Mouse (Mus musculus) limb, embryonic 11.5 days (tissue): ENCODE results near the gene Wdfy3. TPM values are rescaled to one million over a fixed set of nuclear protein-coding genes. Genes with fewer than 3 reads are reported as not detected.
"Not testable (repeated sequence)": the region's sequence is repeated elsewhere in the genome, so short reads cannot be mapped to it uniquely, and the experiment has no call there.

Experiments used
- ATAC-seq: fragments of 200-750 bp; cut with Nextera tagmentation; 2 replicates; pipeline ENCODE4 v1.8.0; 2017; ENCODE audit warnings: low read depth; ENCODE audit not compliant: insufficient number of reproducible peaks, low FRiP score, low TSS enrichment
- DNase-seq: peaks from one replicate; pipeline ENCODE4 v3.0.0-alpha.2; 2015; ENCODE audit warnings: low spot score
- H3K27ac ChIP-seq: fragments of 300-500 bp; sonication (generic); replicated peaks from 2 replicates; pipeline ENCODE4 v1.5.1; 2014; ENCODE audit warnings: low read depth, mild to moderate bottlenecking, low read length
- H3K27me3 ChIP-seq: fragments of 300-500 bp; sonication (generic); 2 replicates; pipeline ENCODE4 v1.6.1; 2014; ENCODE audit warnings: mild to moderate bottlenecking, low read length, mixed read lengths; ENCODE audit not compliant: control insufficient read depth, insufficient read depth
- H3K36me3 ChIP-seq: fragments of 300-500 bp; sonication (generic); 2 replicates; pipeline ENCODE4 v1.6.1; 2014; ENCODE audit warnings: mild to moderate bottlenecking, low read length, moderate library complexity, mixed read lengths; ENCODE audit not compliant: control insufficient read depth, insufficient read depth
- H3K4me1 ChIP-seq: fragments of 300-500 bp; sonication (generic); 2 replicates; pipeline ENCODE4 v1.6.1; 2014; ENCODE audit warnings: low read length, mixed read lengths; ENCODE audit not compliant: control insufficient read depth, insufficient read depth
- H3K4me2 ChIP-seq: fragments of 300-500 bp; sonication (generic); 2 replicates; pipeline ENCODE4 v1.6.1; 2014; ENCODE audit warnings: low read depth, mild to moderate bottlenecking, moderate library complexity; ENCODE audit not compliant: severe bottlenecking
- H3K4me3 ChIP-seq: fragments of 300-500 bp; sonication (generic); 2 replicates; pipeline ENCODE4 v1.5.1; 2014; ENCODE audit warnings: low read depth, low read length
- H3K9ac ChIP-seq: fragments of 300-500 bp; sonication (generic); 2 replicates; pipeline ENCODE4 v1.6.1; 2014; ENCODE audit warnings: mild to moderate bottlenecking, low read length
- H3K9me3 ChIP-seq: fragments of 300-500 bp; sonication (generic); 2 replicates; pipeline ENCODE4 v1.6.1; 2016; ENCODE audit warnings: low read length; ENCODE audit not compliant: control insufficient read depth
- WGBS: fragments of 180-500 bp; shearing (Covaris S2); extraction: QIAGEN DNeasy Blood & Tissue Kit; methylation state at CpG from one replicate; pipeline ENCODE4 v1.1.7; 2014; 5-methylcytosine and 5-hydroxymethylcytosine counted together
- polyA plus RNA-seq: library from polyadenylated mRNA; unstranded; fragments of >200 nt; fragmentation: Nextera tagmentation; extraction: Ambion mirVana; gene quantifications from 2 replicates; pipeline ENCODE4 v1.2.1, GENCODE M21; 2014

Gene Wdfy3
- polyA plus RNA-seq, 1 experiment from 2014 or later, result 16.5 TPM

DNA sequence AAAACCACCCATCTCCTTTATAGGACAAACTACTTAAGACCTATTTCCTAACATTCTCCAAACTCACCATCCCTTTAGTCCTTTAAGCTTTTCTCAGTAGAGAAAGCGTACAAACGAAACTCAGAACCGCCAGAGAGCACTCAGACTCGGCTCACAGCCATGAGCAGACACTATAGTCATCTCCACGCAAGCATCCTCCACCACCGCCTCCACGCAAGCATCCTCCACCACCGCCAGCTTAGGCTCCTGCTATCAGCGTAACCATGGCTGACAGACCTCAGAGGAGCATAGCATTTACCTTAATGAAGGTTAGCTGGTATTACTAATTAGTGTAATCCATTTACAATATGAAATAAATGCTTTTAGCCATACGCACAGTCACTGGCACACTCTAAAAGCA is 81.2 kb downstream of the Wdfy3 start:
- 93% methylated on average over 10 of the region's 10 CpGs for WGBS
- no peak for ATAC-seq
- Histone ChIP-seq H3K4me1 (no peaks in the 10 kb centered on the region), H3K27ac (no peak overlapping the region), H3K9me3 (no peaks in the 10 kb centered on the region), H3K27me3 (no peaks in the 10 kb centered on the region), H3K4me2 (no peak overlapping the region), H3K9ac (no peak overlapping the region), H3K4me3 (no peak overlapping the region), H3K36me3 (no peaks in the 10 kb centered on the region; the same call in 1 of the 2 replicates)
- DNase-seq, result no peak

DNA sequence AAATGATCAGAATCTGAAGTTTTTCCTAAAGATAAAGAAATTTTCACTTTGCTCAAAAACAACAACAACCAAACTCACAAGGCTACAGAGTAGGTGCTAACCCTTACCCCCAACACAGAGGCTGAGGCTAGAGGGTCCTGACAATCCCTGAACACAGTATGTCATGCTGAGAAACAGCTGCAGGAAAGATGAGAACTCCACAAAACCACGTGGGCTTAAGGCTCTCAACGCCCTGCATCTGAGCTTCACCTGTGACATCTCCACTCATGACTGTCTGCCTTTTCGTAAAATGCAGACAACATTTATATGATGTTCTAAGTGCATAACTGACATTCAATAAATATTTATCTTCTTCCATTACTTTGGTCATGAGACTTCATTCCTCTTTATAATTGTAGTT is 83.0 kb downstream of the Wdfy3 start:
- H3K36me3 ChIP-seq, result no peaks in the 10 kb centered on the region; the same call in 1 of the 2 replicates
- no peak overlapping the region for H3K9ac ChIP-seq
- DNase-seq (no peak), ATAC-seq (no peak)
- H3K27me3 ChIP-seq, result no peaks in the 10 kb centered on the region
- WGBS, result 78% methylated on average over 3 of the region's 3 CpGs
- no peak overlapping the region for H3K27ac ChIP-seq
- H3K4me1 ChIP-seq, result no peaks in the 10 kb centered on the region
- no peak overlapping the region for H3K4me2 ChIP-seq
- H3K9me3 ChIP-seq, result no peaks in the 10 kb centered on the region
- H3K4me3 ChIP-seq, result no peak overlapping the region

DNA sequence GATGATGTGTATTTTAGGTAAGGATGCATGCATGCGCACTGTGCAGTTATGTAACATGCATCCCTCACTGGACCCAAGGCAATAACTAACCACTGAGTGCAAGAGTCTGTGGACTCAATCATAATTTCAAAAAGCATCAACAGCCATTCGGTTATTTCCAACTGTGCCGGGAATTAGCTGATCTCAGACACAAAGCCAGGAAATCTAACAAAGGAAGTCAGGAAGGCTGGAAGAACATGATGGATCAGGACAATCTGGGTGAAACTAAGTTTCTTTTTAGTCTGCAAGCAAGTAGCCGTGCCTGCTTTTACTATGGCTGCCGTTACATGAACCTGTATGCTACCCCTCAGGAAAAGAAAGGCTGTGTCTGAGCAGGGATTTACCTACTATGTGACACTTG is 87.5 kb downstream of the Wdfy3 start:
- Histone ChIP-seq H3K4me2 (no peak overlapping the region), H3K4me1 (no peaks in the 10 kb centered on the region), H3K27ac (no peak overlapping the region), H3K4me3 (no peak overlapping the region), H3K9me3 (no peaks in the 10 kb centered on the region), H3K27me3 (no peaks in the 10 kb centered on the region), H3K9ac (no peak overlapping the region), H3K36me3 (no peaks in the 10 kb centered on the region; the same call in 1 of the 2 replicates)
- DNase-seq, result no peak
- WGBS, result 91% methylated on average over 5 of the region's 5 CpGs
- no peak for ATAC-seq

GRCm38 (mm10) chr5:101979594-101979993 is 90.1 kb downstream of the Wdfy3 start:
- H3K36me3 ChIP-seq, result no peaks in the 10 kb centered on the region; the same call in 1 of the 2 replicates
- no peak overlapping the region for H3K4me3 ChIP-seq
- 96% methylated on average over 6 of the region's 6 CpGs for WGBS
- ATAC-seq (no peak), DNase-seq (no peak)
- no peaks in the 10 kb centered on the region for H3K27me3 ChIP-seq
- no peaks in the 10 kb centered on the region for H3K4me1 ChIP-seq
- H3K9ac ChIP-seq, result no peak overlapping the region
- H3K9me3 ChIP-seq, result no peaks in the 10 kb centered on the region
- H3K4me2 ChIP-seq, result no peak overlapping the region
- no peak overlapping the region for H3K27ac ChIP-seq

- H3K27ac ChIP-seq, H3K4me2 ChIP-seq, H3K36me3 ChIP-seq, H3K4me3 ChIP-seq, H3K9me3 ChIP-seq, H3K9ac ChIP-seq, ATAC-seq, H3K4me1 ChIP-seq, DNase-seq, H3K27me3 ChIP-seq: not testable (repeated sequence)
- WGBS, result 68% methylated on average over 4 of the region's 4 CpGs
Observed at GRCm38 (mm10) chr5:101972594-101972993, 97.1 kb downstream of the Wdfy3 start.

DNA sequence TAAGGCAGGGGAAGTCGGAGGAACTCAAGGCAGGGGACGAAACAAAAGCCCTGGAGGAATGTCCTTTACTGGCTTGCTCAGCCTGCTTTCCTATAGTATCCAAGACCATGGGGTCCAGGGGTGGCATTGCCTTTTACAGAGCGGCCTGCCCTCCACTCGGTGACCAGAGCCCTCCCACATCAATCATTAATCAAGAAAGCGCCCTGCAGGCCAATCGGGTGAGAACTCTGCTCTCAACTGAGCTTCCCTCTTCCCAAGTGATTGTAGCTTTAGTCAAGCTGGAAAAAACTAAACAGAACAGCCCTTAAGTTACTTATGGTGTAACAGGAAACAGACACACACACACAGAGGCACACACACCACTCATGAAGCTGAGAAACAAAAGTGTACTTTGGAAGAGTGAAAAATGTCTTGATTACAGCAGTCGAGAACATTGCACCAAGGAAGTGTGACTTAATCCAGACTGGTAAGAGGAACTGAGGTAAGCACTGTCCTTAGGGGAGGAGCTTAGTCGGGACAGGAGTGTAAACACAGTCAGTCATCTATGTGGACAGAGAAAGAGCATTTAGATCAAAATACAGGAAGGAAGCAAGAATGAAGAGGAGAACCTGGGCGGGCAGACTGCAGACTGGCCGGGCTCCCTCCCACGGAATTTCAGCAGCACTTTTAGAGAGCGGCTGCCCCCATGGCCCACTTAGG is 101.4 kb downstream of the Wdfy3 start:
- DNase-seq, result no peak
- Histone ChIP-seq H3K4me1 (peaks cover 8% of the 10 kb centered on the region; the same call in 1 of the 2 replicates), H3K4me2 (no peak overlapping the region), H3K27me3 (no peaks in the 10 kb centered on the region), H3K9me3 (no peaks in the 10 kb centered on the region), H3K4me3 (no peak overlapping the region), H3K9ac (no peak overlapping the region), H3K27ac (peak overlapping the region; percentile 51; the same call in 1 of the 2 replicates), H3K36me3 (no peaks in the 10 kb centered on the region)
- no peak for ATAC-seq
- WGBS, result 43% methylated on average over 12 of the region's 12 CpGs

GRCm38 (mm10) chr5:101967832-101968152 is 101.9 kb downstream of the Wdfy3 start:
- no peak for DNase-seq
- Histone ChIP-seq H3K4me3 (no peak overlapping the region), H3K9me3 (no peaks in the 10 kb centered on the region), H3K9ac (no peak overlapping the region), H3K27me3 (no peaks in the 10 kb centered on the region), H3K27ac (peak overlapping the region; percentile 51; the same call in 1 of the 2 replicates), H3K36me3 (0 out of 2 replicates have a peak, but pooled peaks cover under 1% of the 10 kb centered on the region), H3K4me1 (peaks cover 8% of the 10 kb centered on the region; the same call in 1 of the 2 replicates), H3K4me2 (no peak overlapping the region)
- 47% methylated on average over 2 of the region's 2 CpGs for WGBS
- ATAC-seq, result no peak

DNA sequence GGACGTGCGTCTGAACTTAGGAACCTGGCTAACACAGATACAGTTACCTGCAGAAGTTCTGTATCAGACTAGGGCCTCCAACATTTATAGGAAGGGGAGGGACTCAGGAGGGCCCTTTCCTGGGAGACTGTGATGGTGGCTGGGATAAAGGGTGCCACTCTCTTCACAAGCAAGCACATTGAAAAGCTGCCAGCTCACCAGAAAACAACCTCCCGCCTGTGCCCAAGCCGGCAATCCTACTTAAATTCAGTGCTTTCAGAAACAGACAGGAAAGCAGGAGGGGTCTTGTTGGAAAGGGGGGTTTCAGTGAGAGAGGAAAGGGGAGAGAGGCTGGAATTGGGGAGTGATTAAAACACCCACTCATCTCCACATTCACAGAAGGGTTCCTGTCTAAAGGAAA is 106.9 kb downstream of the Wdfy3 start:
- H3K36me3 ChIP-seq, result peaks cover 2% of the 10 kb centered on the region; the same call in 1 of the 2 replicates

More for the DNA sequence above, 106.9 kb downstream of the Wdfy3 start:
- WGBS, result 97% methylated on average over 4 of the region's 4 CpGs
- Histone ChIP-seq H3K27me3 (no peaks in the 10 kb centered on the region), H3K4me2 (no peak overlapping the region), H3K9me3 (no peaks in the 10 kb centered on the region), H3K4me3 (no peak overlapping the region), H3K27ac (no peak overlapping the region), H3K4me1 (peaks cover under 1% of the 10 kb centered on the region; the same call in 1 of the 2 replicates), H3K9ac (no peak overlapping the region)
- DNase-seq (no peak), ATAC-seq (no peak)
